Mouse (Mus musculus) CH12.LX (cell line): ENCODE results near the gene Plxna1. TPM values are rescaled to one million over a fixed set of nuclear protein-coding genes. Genes with fewer than 3 reads are reported as not detected.

Source experiments
- DNase-seq: peaks from one replicate; pipeline ENCODE4 v3.0.0-alpha.2; 2013; ENCODE audit errors: extremely low read depth
- H3K27ac ChIP-seq: 2 replicates; pipeline ENCODE4 v1.5.1; 2012; ENCODE audit warnings: low read depth, mild to moderate bottlenecking, control low read depth, moderate library complexity; ENCODE audit not compliant: insufficient read depth
- H3K27me3 ChIP-seq: replicated peaks from 2 replicates; pipeline ENCODE3; 2012; ENCODE audit warnings: inconsistent platforms
- H3K36me3 ChIP-seq, 2 experiments: replicated peaks in 1 of 2; 2 replicates each; pipeline versions ENCODE3 to v1.6.1; 2012; ENCODE audit warnings: inconsistent platforms in 1 of 2, low read length in 1 of 2, mild to moderate bottlenecking in 1 of 2, mixed read lengths in 1 of 2, moderate library complexity in 1 of 2; ENCODE audit not compliant: control insufficient read depth in 1 of 2, insufficient read depth in 1 of 2
- H3K4me1 ChIP-seq, 2 experiments: 2 replicates each; pipeline ENCODE4 v1.6.1; 2012; ENCODE audit warnings: inconsistent platforms in 1 of 2, moderate library complexity in 1 of 2; ENCODE audit not compliant: insufficient read depth in 2 of 2, control insufficient read depth in 1 of 2
- H3K4me2 ChIP-seq: 2 replicates; pipeline ENCODE4 v1.6.1; 2012; ENCODE audit warnings: low read depth, mild to moderate bottlenecking, control low read depth; ENCODE audit not compliant: poor library complexity, insufficient read depth, severe bottlenecking
- H3K4me3 ChIP-seq, 3 experiments: fragments of 150-350 bp in 1 of 3; sonication (generic) in 1 of 3; replicated peaks in 1 of 3; 2 replicates each; pipeline versions ENCODE3 to v1.5.1; 2011 to 2012; ENCODE audit warnings: low read depth in 2 of 3, low read length in 2 of 3, mild to moderate bottlenecking in 2 of 3, moderate library complexity in 2 of 3, control low read depth in 1 of 3, improper control_type of control experiment in 1 of 3, inconsistent platforms in 1 of 3, mixed read lengths in 1 of 3; ENCODE audit not compliant: poor library complexity in 1 of 3
- H3K79me2 ChIP-seq: replicated peaks from 2 replicates; pipeline ENCODE4 v1.6.1; 2012; ENCODE audit warnings: mild to moderate bottlenecking, moderate library complexity; ENCODE audit not compliant: control insufficient read depth, poor library complexity, insufficient read depth, severe bottlenecking; ENCODE audit errors: extremely low read depth
- H3K9ac ChIP-seq: 2 replicates; pipeline ENCODE4 v1.6.1; 2012; ENCODE audit warnings: low read depth, mild to moderate bottlenecking, control low read depth, moderate library complexity; ENCODE audit not compliant: insufficient read depth
- H3K9me3 ChIP-seq: replicated peaks from 2 replicates; pipeline ENCODE3; 2012; ENCODE audit warnings: low read length, inconsistent platforms, mixed read lengths
- BHLHE40 ChIP-seq: IDR thresholded peaks from 2 replicates; pipeline ENCODE4 v1.6.1; 2011; ENCODE audit warnings: mild to moderate bottlenecking, low read depth, low read length, improper control_type of control experiment
- CHD1 ChIP-seq: IDR thresholded peaks from 2 replicates; pipeline ENCODE4 v1.6.1; 2012; ENCODE audit warnings: low read depth, low read length, improper control_type of control experiment, inconsistent platforms
- CTCF ChIP-seq, 2 experiments: IDR thresholded peaks in 1 of 2; conservative IDR thresholded peaks in 1 of 2; 2 replicates each; pipeline ENCODE4 v1.5.1; 2011 to 2012; ENCODE audit warnings: low read depth in 2 of 2, low read length in 2 of 2, improper control_type of control experiment in 1 of 2, inconsistent platforms in 1 of 2, mild to moderate bottlenecking in 1 of 2, moderate library complexity in 1 of 2
- E2F4 ChIP-seq: IDR thresholded peaks from 2 replicates; pipeline ENCODE4 v1.6.1; 2011; ENCODE audit warnings: low read depth, low read length, improper control_type of control experiment; ENCODE audit not compliant: insufficient replicate concordance
- EP300 ChIP-seq: IDR thresholded peaks from 2 replicates; pipeline ENCODE4 v1.6.1; 2011; ENCODE audit warnings: low read length, improper control_type of control experiment
- ETS1 ChIP-seq: conservative IDR thresholded peaks from 2 replicates; pipeline ENCODE4 v1.6.1; 2012; ENCODE audit warnings: low read depth, mild to moderate bottlenecking, inconsistent platforms, low read length, improper control_type of control experiment, moderate library complexity
- GABPA ChIP-seq: IDR thresholded peaks from 2 replicates; pipeline ENCODE4 v1.6.1; 2012; ENCODE audit warnings: low read depth, low read length, improper control_type of control experiment, inconsistent platforms; ENCODE audit not compliant: insufficient replicate concordance
- IRF4 ChIP-seq: IDR thresholded peaks from 2 replicates; pipeline ENCODE4 v1.6.1; 2014; ENCODE audit warnings: low read depth, mild to moderate bottlenecking, inconsistent platforms, low read length, improper control_type of control experiment
- JUN ChIP-seq: IDR thresholded peaks from 2 replicates; pipeline ENCODE4 v1.6.1; 2011; ENCODE audit warnings: low read depth, mild to moderate bottlenecking, low read length, improper control_type of control experiment, moderate library complexity; ENCODE audit not compliant: insufficient read depth
- KAT2A ChIP-seq: IDR thresholded peaks from 2 replicates; pipeline ENCODE4 v1.6.1; 2012; ENCODE audit warnings: low read length, improper control_type of control experiment, inconsistent platforms; ENCODE audit not compliant: insufficient replicate concordance
- MAFK ChIP-seq: IDR thresholded peaks from 2 replicates; pipeline ENCODE4 v1.6.1; 2011; ENCODE audit warnings: low read length, improper control_type of control experiment; ENCODE audit not compliant: insufficient replicate concordance
- MAX ChIP-seq: IDR thresholded peaks from 2 replicates; pipeline ENCODE4 v1.6.1; 2011; ENCODE audit warnings: low read length, improper control_type of control experiment
- MAZ ChIP-seq: IDR thresholded peaks from 2 replicates; pipeline ENCODE4 v1.6.1; 2012; ENCODE audit warnings: low read depth, mild to moderate bottlenecking, inconsistent platforms, low read length, improper control_type of control experiment, moderate library complexity
- MXI1 ChIP-seq: IDR thresholded peaks from 2 replicates; pipeline ENCODE4 v1.6.1; 2011; ENCODE audit warnings: mild to moderate bottlenecking, low read depth, low read length, improper control_type of control experiment
- MYC ChIP-seq: IDR thresholded peaks from 2 replicates; pipeline ENCODE4 v1.6.1; 2011; ENCODE audit warnings: low read depth, mild to moderate bottlenecking, improper control_type of control experiment, low read length
- NRF1 ChIP-seq: IDR thresholded peaks from 2 replicates; pipeline ENCODE4 v1.6.1; 2014; ENCODE audit warnings: low read depth, mild to moderate bottlenecking, inconsistent platforms, low read length, improper control_type of control experiment, moderate library complexity
- PAX5 ChIP-seq: IDR thresholded peaks from 2 replicates; pipeline ENCODE4 v1.6.1; 2012; ENCODE audit warnings: low read length, inconsistent platforms, mixed read lengths
- RAD21 ChIP-seq: IDR thresholded peaks from 2 replicates; pipeline ENCODE4 v1.6.1; 2011; ENCODE audit warnings: low read depth, mild to moderate bottlenecking, low read length, improper control_type of control experiment, moderate library complexity
- RCOR1 ChIP-seq: conservative IDR thresholded peaks from 2 replicates; pipeline ENCODE4 v1.6.1; 2012; ENCODE audit warnings: low read depth, mild to moderate bottlenecking, inconsistent platforms, low read length, improper control_type of control experiment
- SIN3A ChIP-seq: IDR thresholded peaks from 2 replicates; pipeline ENCODE4 v1.6.1; 2012; ENCODE audit warnings: low read length, improper control_type of control experiment, inconsistent platforms
- SMC3 ChIP-seq: IDR thresholded peaks from 2 replicates; pipeline ENCODE4 v1.6.1; 2011; ENCODE audit warnings: low read depth, low read length, improper control_type of control experiment
- TBP ChIP-seq: conservative IDR thresholded peaks from 2 replicates; pipeline ENCODE4 v1.6.1; 2011; ENCODE audit warnings: low read depth, low read length, improper control_type of control experiment
- TCF12 ChIP-seq: IDR thresholded peaks from 2 replicates; pipeline ENCODE4 v1.6.1; 2014; ENCODE audit warnings: low read depth, mild to moderate bottlenecking, inconsistent platforms, low read length, improper control_type of control experiment
- UBTF ChIP-seq: IDR thresholded peaks from 2 replicates; pipeline ENCODE4 v1.6.1; 2012; ENCODE audit warnings: low read depth, mild to moderate bottlenecking, inconsistent platforms, low read length, improper control_type of control experiment, moderate library complexity
- ZC3H11A ChIP-seq: IDR thresholded peaks from 2 replicates; pipeline ENCODE4 v1.6.1; 2012; ENCODE audit warnings: low read depth, mild to moderate bottlenecking, inconsistent platforms, low read length, improper control_type of control experiment
- ZKSCAN1 ChIP-seq: IDR thresholded peaks from 2 replicates; pipeline ENCODE4 v1.6.1; 2012; ENCODE audit warnings: low read depth, inconsistent platforms, low read length, improper control_type of control experiment, borderline replicate concordance
- ZMIZ1 ChIP-seq: IDR thresholded peaks from 2 replicates; pipeline ENCODE4 v1.6.1; 2012; ENCODE audit warnings: low read depth, mild to moderate bottlenecking, inconsistent platforms, low read length, improper control_type of control experiment
- ZNF384 ChIP-seq: IDR thresholded peaks from 2 replicates; pipeline ENCODE4 v1.6.1; 2012; ENCODE audit warnings: low read depth, low read length, improper control_type of control experiment, inconsistent platforms
- dilution Hi-C: fragments of 300-500 bp; cut with MboI; formaldehyde crosslinking; loops from 2 replicates; pipeline ENCODE4 v1.14.3; 2020; ENCODE audit warnings: low sequenced_read_pairs; ENCODE audit not compliant: extremely low pct_unique_long_range_greater_than_20kb, extremely low pct_ligation_motif_present
- in situ Hi-C: fragments of 300-500 bp; cut with MboI; formaldehyde crosslinking; loops from 3 replicates; pipeline ENCODE4 v1.14.3; 2019; ENCODE audit warnings: low sequenced_read_pairs, low pct_ligation_motif_present, low pct_unique_long_range_greater_than_20kb, mixed read lengths
- polyA plus RNA-seq: library from polyadenylated mRNA; unstranded; fragments of >175 nt; gene quantifications from 2 replicates; pipeline ENCODE4 v1.2.1, GENCODE M21; 2012; ENCODE audit warnings: low read depth; ENCODE audit not compliant: insufficient read length
- total RNA-seq, 2 experiments: library from RNA; depleted of rRNA; stranded (reverse); fragments of 300-350 nt in 1 of 2; fragments of >200 nt in 1 of 2; gene quantifications; 2 replicates each; pipeline ENCODE4 v1.2.3; 2012 to 2014

The Plxna1 gene
- total and polyA plus RNA-seq, 3 experiments: 8.9 to 29.5 (median 18.5) TPM

DNA sequence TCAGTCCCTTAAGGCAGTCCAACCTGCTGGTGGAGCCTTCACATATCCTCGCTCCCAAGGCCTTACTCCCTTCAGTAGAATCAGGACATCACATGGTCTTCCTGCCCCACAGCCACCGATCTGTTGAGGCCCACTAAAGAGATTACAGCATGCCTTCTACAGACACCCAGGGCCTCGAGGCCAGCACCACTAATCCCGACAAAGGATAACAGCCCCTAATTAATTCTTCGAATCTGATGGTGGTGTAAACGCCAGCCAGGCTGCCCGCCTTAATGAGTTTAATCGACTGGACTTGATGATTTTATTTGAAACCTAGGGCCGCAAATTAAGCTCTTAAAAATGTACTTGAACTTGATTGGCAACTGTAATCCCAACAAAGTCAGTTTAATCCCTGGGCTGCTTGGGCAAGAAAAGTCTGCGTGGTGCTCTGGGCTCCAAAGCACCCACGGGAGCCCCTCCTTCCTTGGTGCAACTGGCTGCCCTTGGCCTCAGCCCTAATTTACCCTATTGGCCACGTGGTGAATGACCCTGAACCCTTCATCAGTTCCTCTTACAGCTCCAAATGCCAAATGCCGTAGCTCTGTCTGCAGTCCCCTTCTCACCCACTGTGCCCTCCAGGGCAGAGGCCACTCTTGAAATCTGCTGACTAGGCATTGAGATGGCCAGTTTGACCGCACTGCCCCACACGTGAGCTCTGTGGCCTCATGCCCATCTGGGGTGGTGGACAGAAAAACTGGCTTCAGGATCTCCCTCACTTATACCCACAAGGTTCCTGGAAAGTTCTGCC, 65.3 kb downstream of the Plxna1 start:
- no peaks in the 10 kb centered on the region for H3K79me2 ChIP-seq
- H3K27ac ChIP-seq: peak overlapping the region; percentile 56
- DNase-seq: no peak
- peak; percentile 68; the same call in 1 of the 2 replicates for TF ChIP-seq MAFK
- no peak for TF ChIP-seq PAX5
- H3K4me3 ChIP-seq: no peak overlapping the region
- no peaks in the 10 kb centered on the region for H3K36me3 ChIP-seq
- H3K4me1 ChIP-seq: peaks cover 29 to 64% of the 10 kb centered on the region in 2 experiments
- no peak overlapping the region for H3K9ac ChIP-seq
- in situ Hi-C loops (no loop called here), dilution Hi-C loops (no loop called here)
- H3K4me2 ChIP-seq: no peak overlapping the region
- peaks cover 2% of the 10 kb centered on the region for H3K9me3 ChIP-seq
- no peaks in the 10 kb centered on the region for H3K27me3 ChIP-seq

DNA sequence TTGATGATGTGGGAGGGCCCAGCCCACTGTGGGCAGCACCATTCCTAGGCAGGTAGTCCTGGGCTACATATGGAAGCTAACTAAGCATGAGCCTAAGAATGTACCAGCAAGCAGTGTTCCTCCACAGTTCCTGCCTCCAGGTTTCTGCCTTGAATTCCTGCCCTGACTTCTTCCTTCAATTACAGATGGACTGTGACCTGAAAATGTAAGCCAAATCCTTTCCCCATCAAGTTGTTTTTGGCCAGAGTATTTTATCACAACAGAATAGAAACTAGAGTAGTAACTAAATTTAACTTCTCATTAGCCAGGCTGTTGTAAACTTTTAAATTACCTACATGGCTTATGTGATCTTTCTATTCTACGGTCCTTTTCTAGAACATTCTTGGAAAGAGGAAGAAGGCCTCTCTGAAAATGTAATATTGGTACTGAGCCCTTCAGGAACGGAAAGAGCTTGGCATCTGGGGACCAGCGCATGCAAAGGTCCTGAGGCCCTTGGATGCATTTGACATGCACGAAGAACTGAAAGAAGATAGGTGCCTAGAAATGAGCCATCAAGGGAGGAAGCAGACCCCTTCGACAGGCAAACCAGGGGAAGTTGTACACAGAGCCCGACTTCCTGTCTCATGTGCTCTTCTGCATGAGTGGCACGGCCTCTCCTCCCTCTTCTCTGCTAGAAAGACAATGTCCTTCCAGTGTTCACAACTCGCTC, 66.3 kb downstream of the Plxna1 start:
- H3K9ac ChIP-seq: no peak overlapping the region
- no peaks in the 10 kb centered on the region for H3K79me2 ChIP-seq
- H3K4me1 ChIP-seq: peaks cover 27 to 73% of the 10 kb centered on the region in 2 experiments
- no peaks in the 10 kb centered on the region for H3K27me3 ChIP-seq
- DNase-seq: peak; percentile 95
- dilution Hi-C loops: no loop called here
- H3K27ac ChIP-seq: peak overlapping the region; percentile 56
- in situ Hi-C loops: no loop called here
- no peak overlapping the region for H3K4me2 ChIP-seq
- H3K36me3 ChIP-seq: no peaks in the 10 kb centered on the region
- H3K4me3 ChIP-seq: no peak overlapping the region
- H3K9me3 ChIP-seq: peaks cover 2% of the 10 kb centered on the region
- TF ChIP-seq JUN (peak; percentile 6; the same call in 1 of the 2 replicates), NRF1 (no peak), GABPA (no peak), CTCF (conservative IDR thresholded peaks at IDR 0.05 in 1 of 2, IDR thresholded peaks at IDR 0.05 in 1 of 2; ENCODE audit: low read depth in 2 of 2, low read length in 2 of 2) (no peak), ZKSCAN1 (no peak), MAX (peak; percentile 67; the same call in 1 of the 2 replicates), IRF4 (peak; percentile 63; the same call in 1 of the 2 replicates), TCF12 (peak; percentile 37; the same call in 1 of the 2 replicates), MYC (no peak), SMC3 (no peak; the same call in 1 of the 2 replicates), RCOR1 (no peak), ETS1 (peak; percentile 68), ZNF384 (no peak), UBTF (no peak), SIN3A (peak; percentile 38; the same call in 1 of the 2 replicates), MAFK (0 out of 2 replicates have a peak, but pooled peaks have one; percentile 15), KAT2A (no peak), BHLHE40 (peak; percentile 83), CHD1 (no peak), EP300 (peak; percentile 83), RAD21 (no peak; the same call in 1 of the 2 replicates), MAZ (0 out of 2 replicates have a peak, but pooled peaks have one; percentile 6), PAX5 (no peak), ZC3H11A (no peak), ZMIZ1 (no peak), TBP (no peak), E2F4 (no peak), MXI1 (no peak)
